Mouse (Mus musculus) telencephalon, adult 2 months (tissue): ENCODE results near the gene Cd84.

Experiments used
- DNase-seq: peaks from one replicate; pipeline ENCODE4 v3.0.0-alpha.2; 2011; ENCODE audit warnings: low read depth, low spot score

The Cd84 gene

GRCm38 (mm10) chr1:171917305-171918039 lies 78.0 kb downstream of the Cd84 start, which contains the start of gene Slamf6:
TSS of gene Slamf6 (plus strand) at chr1:171917515.
- no peak for DNase-seq

- DNase-seq: no peak
These were observed 78.8 kb downstream of the Cd84 start for GRCm38 (mm10) chr1:171918136-171918920.

- DNase-seq: no peak
These were observed 79.7 kb downstream of the Cd84 start for GRCm38 (mm10) chr1:171919193-171919592.

GRCm38 (mm10) chr1:171919901-171920510 lies 80.5 kb downstream of the Cd84 start:
- no peak for DNase-seq

- no peak for DNase-seq
These were observed 81.6 kb downstream of the Cd84 start for GRCm38 (mm10) chr1:171920989-171921621.

- DNase-seq: no peak
These were observed 82.1 kb downstream of the Cd84 start for GRCm38 (mm10) chr1:171921641-171922040.

- peak; percentile 17 for DNase-seq
These were observed 83.3 kb downstream of the Cd84 start for GRCm38 (mm10) chr1:171922844-171923243.

GRCm38 (mm10) chr1:171924900-171925299 lies 85.4 kb downstream of the Cd84 start:
- no peak for DNase-seq

GRCm38 (mm10) chr1:171933851-171934250 lies 94.4 kb downstream of the Cd84 start:
- DNase-seq: no peak

GRCm38 (mm10) chr1:171938952-171939948 lies 99.8 kb downstream of the Cd84 start:
- peak; percentile 13 for DNase-seq
